Mouse (Mus musculus) midbrain, embryonic 12.5 days (tissue): Measurements from ENCODE around the gene Drg1. TPM values are rescaled to one million over a fixed set of nuclear protein-coding genes. Genes with fewer than 3 reads are reported as not detected.

Source experiments
- ATAC-seq: fragments of 200-750 bp; cut with Nextera tagmentation; 2 replicates; pipeline ENCODE4 v1.8.0; 2017; ENCODE audit warnings: low read depth, moderate TSS enrichment, moderate library complexity; ENCODE audit not compliant: low FRiP score
- H3K27ac ChIP-seq: fragments of 300-500 bp; sonication (generic); replicated peaks from 2 replicates; pipeline ENCODE4 v1.5.1; 2016; ENCODE audit warnings: mild to moderate bottlenecking
- H3K27me3 ChIP-seq: fragments of 300-500 bp; sonication (generic); 2 replicates; pipeline ENCODE4 v1.6.1; 2016; ENCODE audit warnings: mild to moderate bottlenecking
- H3K36me3 ChIP-seq: fragments of 300-500 bp; sonication (generic); 2 replicates; pipeline ENCODE4 v1.6.1; 2016
- H3K4me1 ChIP-seq: fragments of 300-500 bp; sonication (generic); 2 replicates; pipeline ENCODE4 v1.6.1; 2016
- H3K4me2 ChIP-seq: fragments of 300-500 bp; sonication (generic); replicated peaks from 2 replicates; pipeline ENCODE4 v1.6.1; 2016; ENCODE audit warnings: mild to moderate bottlenecking, moderate library complexity
- H3K4me3 ChIP-seq: fragments of 300-500 bp; sonication (generic); 2 replicates; pipeline ENCODE4 v1.5.1; 2016; ENCODE audit warnings: mild to moderate bottlenecking
- H3K9ac ChIP-seq: fragments of 300-500 bp; sonication (generic); replicated peaks from 2 replicates; pipeline ENCODE4 v1.6.1; 2016; ENCODE audit warnings: mild to moderate bottlenecking, moderate library complexity
- H3K9me3 ChIP-seq: fragments of 300-500 bp; sonication (generic); 2 replicates; pipeline ENCODE4 v1.6.1; 2016; ENCODE audit warnings: mild to moderate bottlenecking
- whole genome bisulfite sequencing: fragments of 180-500 bp; shearing (Covaris S2); methylation state at CpG from one replicate; pipeline ENCODE4 v1.1.7; 2016; 5-methylcytosine and 5-hydroxymethylcytosine counted together
- polyA plus RNA-seq: library from polyadenylated mRNA; unstranded; fragments of >200 nt; fragmentation: Nextera tagmentation; extraction: Ambion mirVana; gene quantifications from 2 replicates; pipeline ENCODE4 v1.2.1, GENCODE M21; 2016

Drg1 gene
- 264 and 285 TPM in 2 replicates for polyA plus RNA-seq

DNA sequence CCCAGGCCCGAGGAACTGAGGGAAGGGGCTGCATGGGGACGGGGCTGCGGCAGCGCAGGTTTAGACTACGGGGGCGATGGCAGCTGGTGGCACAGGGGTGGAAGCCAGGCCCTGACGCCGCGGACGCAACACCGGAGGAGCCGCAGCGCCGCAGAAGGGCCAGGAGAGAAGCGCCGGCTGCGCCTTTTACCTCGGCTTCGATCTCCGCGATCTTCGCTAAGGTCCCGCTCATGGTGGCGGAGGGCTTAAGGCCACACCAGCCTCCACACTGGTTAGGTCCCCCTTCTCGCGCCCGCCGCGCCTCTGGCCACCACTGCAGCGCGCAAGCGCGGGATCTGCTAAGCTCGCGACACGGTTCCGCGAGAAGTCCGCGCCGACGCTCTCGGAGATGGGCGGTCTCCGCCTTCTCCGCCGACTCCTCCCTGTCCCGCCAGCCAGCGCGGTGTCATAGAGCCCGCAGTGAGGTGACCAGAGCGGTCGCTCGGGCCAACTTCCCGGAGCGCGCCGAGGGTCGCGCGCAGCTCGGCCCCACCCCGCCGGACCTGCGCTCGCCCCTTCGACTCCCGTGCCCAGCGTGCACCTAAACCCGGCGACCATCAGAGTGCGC lies at the start of gene Drg1:
Gene Drg1 (minus strand): TSS at position 337 of the 607 bp plus-strand sequence.
- peak; percentile 99 for ATAC-seq
- under 1% methylated on average over 68 of the region's 72 CpGs for WGBS
- H3K27me3 ChIP-seq: no peaks in the 10 kb centered on the region
- H3K4me1 ChIP-seq: peaks cover 27% of the 10 kb centered on the region
- H3K9me3 ChIP-seq: no peaks in the 10 kb centered on the region
- peaks cover 30% of the 10 kb centered on the region for H3K36me3 ChIP-seq
- peak within 1 kb of the TSS; percentile 92 for H3K4me3 ChIP-seq
- peak within 1 kb of the TSS; percentile 98 for H3K9ac ChIP-seq
- peak within 1 kb of the TSS; percentile 68 for H3K4me2 ChIP-seq
- peak within 1 kb of the TSS; percentile 95 for H3K27ac ChIP-seq

DNA sequence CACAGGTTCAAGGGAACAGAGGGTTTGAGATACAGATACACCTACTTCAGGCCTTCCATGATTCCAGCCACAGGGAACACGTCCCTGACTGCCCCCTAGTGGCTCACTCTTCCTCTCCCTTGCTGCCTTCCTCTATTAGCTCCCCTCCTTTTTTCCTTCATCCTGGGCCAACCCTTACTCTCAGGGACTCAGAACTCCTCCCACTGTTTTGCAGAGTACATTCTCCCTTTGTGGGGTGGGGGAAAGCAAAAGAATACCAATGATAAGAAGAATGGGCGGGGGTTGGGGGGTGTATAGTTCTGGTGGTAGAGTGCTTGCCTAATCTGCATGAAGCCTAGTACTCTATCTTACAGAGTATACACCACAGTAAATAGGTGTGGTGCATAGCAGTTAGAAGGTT lies 47.9 kb upstream of the Drg1 start:
- Histone ChIP-seq H3K4me3 (no peak overlapping the region), H3K9me3 (no peaks in the 10 kb centered on the region), H3K4me1 (no peaks in the 10 kb centered on the region), H3K27me3 (no peaks in the 10 kb centered on the region), H3K9ac (no peak overlapping the region), H3K4me2 (no peak overlapping the region), H3K36me3 (peaks cover 56% of the 10 kb centered on the region), H3K27ac (no peak overlapping the region)
- ATAC-seq: peak; percentile 53; the same call in 1 of the 2 replicates
- WGBS: 25% methylated on average over 2 of the region's 2 CpGs

DNA sequence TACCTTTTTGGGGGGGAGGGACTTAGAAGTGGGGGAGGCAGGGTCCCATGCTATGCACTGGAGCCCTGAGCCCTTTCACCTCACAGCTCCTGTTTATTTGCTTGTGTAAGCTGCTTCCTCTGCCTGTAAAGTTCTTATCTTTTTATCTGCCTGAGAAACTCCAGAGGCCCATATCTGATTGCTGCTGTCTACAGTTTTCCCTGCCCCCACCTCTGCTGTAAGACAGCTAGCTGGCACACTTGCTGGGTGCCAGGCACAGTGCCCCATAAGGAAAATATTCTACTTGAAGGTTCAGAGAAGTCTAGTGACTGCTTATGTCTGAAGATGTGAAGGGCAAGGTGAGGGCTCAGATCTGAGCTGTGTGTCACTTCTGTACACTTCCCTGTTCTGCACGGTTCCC lies 47.1 kb upstream of the Drg1 start:
- no peak overlapping the region for H3K9ac ChIP-seq
- 92% methylated on average over 1 of the region's 1 CpGs for WGBS
- H3K9me3 ChIP-seq: no peaks in the 10 kb centered on the region
- ATAC-seq: no peak
- H3K36me3 ChIP-seq: peaks cover 64% of the 10 kb centered on the region
- no peak overlapping the region for H3K4me2 ChIP-seq
- H3K4me3 ChIP-seq: no peak overlapping the region
- H3K27me3 ChIP-seq: no peaks in the 10 kb centered on the region
- no peaks in the 10 kb centered on the region for H3K4me1 ChIP-seq
- H3K27ac ChIP-seq: no peak overlapping the region

DNA sequence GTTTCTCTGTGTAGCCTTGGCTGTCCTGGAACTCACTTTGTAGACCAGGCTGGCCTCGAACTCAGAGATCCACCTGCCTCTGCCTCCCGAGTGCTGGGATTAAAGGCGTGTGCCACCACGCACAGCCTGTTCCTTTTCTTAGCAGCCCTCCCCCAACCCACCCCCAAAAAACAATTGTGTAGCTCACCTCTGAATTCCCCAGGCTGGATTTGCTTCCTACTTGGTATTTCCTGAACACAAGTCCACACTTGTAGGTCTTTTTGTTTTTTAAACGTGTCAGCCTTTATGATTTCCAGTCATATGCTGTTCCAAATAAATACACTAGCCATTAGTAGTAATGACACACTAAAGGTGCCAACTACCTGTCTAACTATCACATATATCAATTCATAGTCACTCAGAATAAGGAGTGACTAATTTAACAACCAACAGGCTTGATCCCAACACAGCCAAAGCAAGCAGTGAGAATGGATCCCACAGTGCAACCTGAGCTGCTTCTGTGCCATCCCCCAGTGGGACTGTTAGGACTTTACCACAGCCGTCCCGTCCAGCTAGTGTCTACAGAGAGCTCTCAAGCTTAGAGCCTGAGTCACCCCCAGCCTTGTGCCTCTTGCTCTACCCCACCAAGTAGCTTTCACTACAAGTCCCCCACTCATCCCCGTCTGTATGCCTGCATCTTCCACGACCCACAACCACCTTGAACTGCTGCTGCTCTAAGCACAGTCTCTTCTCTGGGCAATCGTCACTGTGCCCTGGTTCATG lies 45.6 kb upstream of the Drg1 start:
- Histone ChIP-seq H3K27me3 (no peaks in the 10 kb centered on the region), H3K36me3 (peaks cover 72% of the 10 kb centered on the region), H3K27ac (no peak overlapping the region), H3K4me1 (no peaks in the 10 kb centered on the region), H3K9ac (no peak overlapping the region), H3K4me3 (no peak overlapping the region), H3K9me3 (no peaks in the 10 kb centered on the region), H3K4me2 (no peak overlapping the region)
- ATAC-seq: no peak
- WGBS: 87% methylated on average over 10 of the region's 10 CpGs

DNA sequence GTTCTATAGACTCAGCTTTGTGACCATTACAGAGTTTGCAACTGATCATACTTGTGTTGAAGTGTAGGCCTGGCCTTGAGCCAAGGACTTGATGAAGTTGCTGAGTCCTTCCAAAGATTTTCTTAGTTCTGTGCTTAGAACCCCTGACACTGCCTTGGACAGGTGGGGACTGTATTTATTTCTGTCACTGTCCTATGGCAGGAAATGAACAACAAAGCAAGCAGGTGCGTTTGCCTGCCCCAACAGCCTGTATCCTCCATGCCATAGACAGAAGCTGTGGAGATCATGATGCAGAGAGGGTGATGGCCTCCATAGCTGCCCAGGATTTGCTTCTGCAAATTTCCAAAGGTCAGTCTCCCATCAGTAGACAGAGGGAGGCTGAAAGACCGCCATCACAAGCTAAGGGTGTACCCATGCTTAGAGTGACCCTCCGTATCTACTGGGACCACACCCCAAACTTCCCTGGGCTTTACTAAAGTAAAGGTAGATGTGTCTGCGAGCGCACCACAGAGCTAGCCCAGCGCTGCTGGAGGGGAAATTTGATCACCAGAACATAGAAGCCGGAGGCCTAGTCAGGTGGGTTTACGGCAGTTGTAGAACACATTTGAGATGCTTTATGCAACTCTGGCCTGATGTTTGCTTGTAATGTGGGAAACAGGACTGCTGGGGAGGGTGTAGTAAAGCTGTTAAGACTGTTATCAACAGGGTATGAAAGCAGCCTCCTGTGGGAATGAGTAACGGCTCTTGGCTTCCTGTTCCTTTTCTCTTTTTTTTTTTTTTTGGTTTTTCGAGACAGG lies 44.8 kb upstream of the Drg1 start:
- Histone ChIP-seq H3K36me3 (peaks cover 78% of the 10 kb centered on the region), H3K27ac (no peak overlapping the region), H3K27me3 (no peaks in the 10 kb centered on the region), H3K4me3 (no peak overlapping the region), H3K4me2 (no peak overlapping the region), H3K4me1 (no peaks in the 10 kb centered on the region), H3K9me3 (no peaks in the 10 kb centered on the region), H3K9ac (no peak overlapping the region)
- 96% methylated on average over 9 of the region's 10 CpGs for WGBS
- ATAC-seq: no peak

DNA sequence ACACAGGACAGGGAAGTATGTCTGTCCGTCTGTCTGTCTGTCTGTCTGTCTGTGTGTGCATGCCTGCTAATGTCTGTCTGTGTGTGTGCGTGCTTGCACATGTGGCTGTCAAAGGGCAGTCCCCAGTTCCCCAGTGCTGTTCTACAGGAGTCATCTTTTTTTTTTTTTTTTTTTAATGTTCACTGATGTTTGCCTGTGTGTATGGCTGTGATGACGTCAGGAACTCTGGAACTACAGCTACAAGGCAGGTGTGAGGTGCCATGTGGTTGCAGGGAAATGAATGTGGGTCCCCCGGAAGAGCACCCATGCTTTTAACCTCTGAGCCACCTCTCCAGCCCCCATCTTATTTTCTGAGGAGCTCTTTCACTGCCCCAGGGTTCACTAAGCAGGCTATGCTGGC lies 43.7 kb upstream of the Drg1 start:
- no peaks in the 10 kb centered on the region for H3K9me3 ChIP-seq
- peaks cover 86% of the 10 kb centered on the region for H3K36me3 ChIP-seq
- H3K27me3 ChIP-seq: no peaks in the 10 kb centered on the region
- no peak overlapping the region for H3K27ac ChIP-seq
- H3K4me3 ChIP-seq: no peak overlapping the region
- WGBS: 88% methylated on average over 4 of the region's 4 CpGs
- H3K9ac ChIP-seq: no peak overlapping the region
- no peaks in the 10 kb centered on the region for H3K4me1 ChIP-seq
- ATAC-seq: no peak
- no peak overlapping the region for H3K4me2 ChIP-seq

DNA sequence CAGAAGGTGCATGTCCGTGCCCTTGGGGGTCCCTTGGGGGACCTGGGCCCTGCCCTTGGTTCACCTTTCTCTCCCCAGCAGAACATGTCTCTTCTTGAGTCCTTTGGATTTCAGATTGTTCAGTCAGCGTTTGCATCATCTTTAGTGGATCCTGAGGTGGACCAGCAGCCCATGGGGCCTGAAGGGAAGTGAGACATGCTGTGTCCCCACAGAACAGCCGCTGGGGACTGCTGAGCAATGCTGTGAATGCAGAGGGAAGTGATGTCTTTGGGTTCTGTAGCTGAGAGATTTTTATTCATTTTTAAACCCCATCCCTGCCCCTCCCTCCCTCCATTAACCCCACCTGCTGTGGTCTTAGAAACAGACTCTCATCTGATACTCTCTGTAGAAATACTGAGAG lies 41.7 kb upstream of the Drg1 start:
- H3K9ac ChIP-seq: no peak overlapping the region
- 98% methylated on average over 3 of the region's 3 CpGs for WGBS
- peaks cover 95% of the 10 kb centered on the region for H3K36me3 ChIP-seq

DNA sequence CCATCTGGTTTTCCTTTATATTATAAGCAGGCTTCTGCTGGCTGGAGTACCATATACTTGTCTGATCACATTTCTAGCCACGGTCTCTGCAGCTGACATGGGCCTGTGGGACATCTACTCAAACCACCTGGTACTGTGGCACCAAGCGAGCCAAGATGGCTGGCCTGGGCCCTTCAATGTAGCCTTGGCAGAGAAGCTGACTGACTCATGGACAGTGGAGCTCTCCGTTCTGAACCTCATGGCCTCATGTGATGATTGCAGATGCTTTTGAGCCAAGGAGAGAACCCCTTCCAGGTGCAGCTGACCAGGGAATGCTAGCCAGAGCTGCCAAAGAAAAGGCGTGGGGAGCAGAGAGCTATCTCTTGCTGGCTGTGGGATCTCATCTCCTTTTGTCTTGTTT lies 39.6 kb upstream of the Drg1 start:
- no peaks in the 10 kb centered on the region for H3K27me3 ChIP-seq
- H3K27ac ChIP-seq: no peak overlapping the region
- no peaks in the 10 kb centered on the region for H3K4me1 ChIP-seq
- H3K4me2 ChIP-seq: no peak overlapping the region
- no peak overlapping the region for H3K9ac ChIP-seq
- no peak overlapping the region for H3K4me3 ChIP-seq
- 91% methylated on average over 4 of the region's 4 CpGs for WGBS
- no peaks in the 10 kb centered on the region for H3K9me3 ChIP-seq
- peaks cover 96% of the 10 kb centered on the region for H3K36me3 ChIP-seq
- no peak for ATAC-seq

More for the DNA sequence above, 41.7 kb upstream of the Drg1 start:
- H3K4me2 ChIP-seq: no peak overlapping the region
- H3K4me3 ChIP-seq: no peak overlapping the region
- no peaks in the 10 kb centered on the region for H3K4me1 ChIP-seq
- ATAC-seq: no peak
- H3K27me3 ChIP-seq: no peaks in the 10 kb centered on the region
- no peaks in the 10 kb centered on the region for H3K9me3 ChIP-seq
- no peak overlapping the region for H3K27ac ChIP-seq

DNA sequence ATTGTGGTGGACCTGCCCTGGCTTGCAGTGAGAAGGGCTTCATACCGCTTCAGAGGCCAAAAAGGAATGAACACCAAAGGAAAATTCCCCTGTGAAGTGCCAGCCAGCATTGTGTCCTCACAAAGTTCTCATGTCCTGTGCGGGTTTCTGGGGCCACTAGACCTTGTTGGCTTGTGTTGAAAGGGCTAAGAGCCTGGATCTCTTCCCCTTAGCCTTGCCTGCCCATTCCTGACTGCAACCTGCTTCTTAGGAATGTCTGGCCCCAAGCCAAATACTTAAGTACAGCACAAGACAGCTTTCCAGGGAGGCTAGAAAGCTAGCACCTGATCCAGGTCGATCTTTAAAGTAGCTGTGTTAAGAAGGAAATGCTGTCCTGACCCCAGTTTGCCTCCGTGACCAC lies 36.6 kb upstream of the Drg1 start:
- no peak overlapping the region for H3K4me2 ChIP-seq
- H3K9ac ChIP-seq: no peak overlapping the region
- 90% methylated on average over 4 of the region's 4 CpGs for WGBS
- H3K27me3 ChIP-seq: no peaks in the 10 kb centered on the region
- H3K4me3 ChIP-seq: no peak overlapping the region
- no peak for ATAC-seq
- no peaks in the 10 kb centered on the region for H3K9me3 ChIP-seq
- H3K27ac ChIP-seq: no peak overlapping the region
- H3K4me1 ChIP-seq: 0 out of 2 replicates have a peak, but pooled peaks cover 5% of the 10 kb centered on the region
- peaks cover 98% of the 10 kb centered on the region for H3K36me3 ChIP-seq

DNA sequence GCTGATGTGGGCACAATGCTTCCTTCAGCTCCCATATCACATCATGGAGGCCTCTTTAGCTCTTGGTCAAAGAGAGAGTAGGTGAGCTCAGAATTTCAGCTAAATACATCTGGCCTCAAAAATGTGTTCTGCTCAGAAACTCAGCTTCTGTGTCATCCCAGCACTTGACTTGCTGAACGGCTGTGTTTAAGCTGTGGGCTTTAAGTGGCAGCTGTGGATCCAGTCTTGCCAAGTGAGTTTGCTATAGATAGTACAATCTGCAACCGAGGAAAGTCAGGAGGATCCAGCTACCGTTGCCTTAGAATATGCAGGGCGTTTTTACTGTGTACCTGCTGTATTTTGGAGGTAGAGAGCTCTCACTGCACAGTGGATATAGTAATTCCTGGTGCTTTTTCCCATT lies 36.2 kb upstream of the Drg1 start:
- H3K4me2 ChIP-seq: no peak overlapping the region
- no peak overlapping the region for H3K4me3 ChIP-seq
- no peak overlapping the region for H3K9ac ChIP-seq
- H3K36me3 ChIP-seq: peaks cover 98% of the 10 kb centered on the region
- 99% methylated on average over 4 of the region's 4 CpGs for WGBS
- no peak for ATAC-seq
- no peaks in the 10 kb centered on the region for H3K27me3 ChIP-seq
- 0 out of 2 replicates have a peak, but pooled peaks cover 5% of the 10 kb centered on the region for H3K4me1 ChIP-seq
- no peaks in the 10 kb centered on the region for H3K9me3 ChIP-seq
- H3K27ac ChIP-seq: no peak overlapping the region

DNA sequence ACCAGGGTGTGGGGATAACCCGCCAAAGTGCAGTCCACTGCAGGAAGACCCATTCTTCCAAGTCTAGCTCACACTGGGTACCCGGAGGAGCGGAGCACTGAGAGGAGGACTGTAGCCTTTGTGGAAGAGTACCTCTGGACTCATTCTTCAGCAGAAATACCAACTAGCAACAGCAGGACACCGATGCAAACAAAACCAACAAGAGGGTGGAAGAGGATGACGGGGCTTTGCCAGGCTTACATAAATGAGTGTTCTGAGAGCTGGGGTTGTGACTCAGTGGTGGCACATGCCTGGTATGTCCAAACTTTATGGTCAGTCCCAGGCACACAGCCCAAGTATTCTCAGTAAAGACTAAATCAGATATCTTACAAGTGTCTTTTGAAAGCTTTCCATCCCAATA lies 34.9 kb upstream of the Drg1 start:
- Histone ChIP-seq H3K36me3 (peaks cover 98% of the 10 kb centered on the region), H3K27me3 (no peaks in the 10 kb centered on the region), H3K4me3 (no peak overlapping the region), H3K9ac (no peak overlapping the region), H3K27ac (no peak overlapping the region), H3K4me2 (no peak overlapping the region), H3K9me3 (no peaks in the 10 kb centered on the region), H3K4me1 (peaks cover 17% of the 10 kb centered on the region)
- WGBS: 95% methylated on average over 5 of the region's 5 CpGs
- no peak for ATAC-seq

DNA sequence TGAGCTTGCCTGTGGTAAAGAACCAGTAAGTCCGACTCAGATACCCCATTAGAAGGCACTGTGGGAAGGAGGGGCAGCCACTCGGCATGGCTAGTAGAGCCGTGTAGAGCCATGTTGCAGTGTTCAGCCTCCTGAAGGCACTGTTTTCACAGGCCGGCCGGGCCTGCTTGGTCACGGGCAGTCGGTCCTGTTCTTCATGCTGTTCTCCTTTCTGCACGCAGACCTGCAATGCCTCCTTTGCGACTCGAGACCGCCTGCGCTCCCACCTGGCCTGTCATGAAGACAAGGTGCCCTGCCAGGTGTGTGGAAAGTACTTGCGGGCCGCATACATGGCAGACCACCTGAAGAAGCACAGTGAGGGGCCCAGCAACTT lies 32.6 kb upstream of the Drg1 start:
- Histone ChIP-seq H3K9me3 (no peaks in the 10 kb centered on the region), H3K27ac (no peak overlapping the region), H3K4me2 (no peak overlapping the region), H3K36me3 (peaks cover 99% of the 10 kb centered on the region), H3K4me1 (peaks cover 40% of the 10 kb centered on the region), H3K9ac (no peak overlapping the region), H3K4me3 (no peak overlapping the region), H3K27me3 (no peaks in the 10 kb centered on the region)
- no peak for ATAC-seq
- 95% methylated on average over 14 of the region's 14 CpGs for WGBS
